8 mouse cellular contexts compared by ENCODE assay signal in the genomic region with DNA sequence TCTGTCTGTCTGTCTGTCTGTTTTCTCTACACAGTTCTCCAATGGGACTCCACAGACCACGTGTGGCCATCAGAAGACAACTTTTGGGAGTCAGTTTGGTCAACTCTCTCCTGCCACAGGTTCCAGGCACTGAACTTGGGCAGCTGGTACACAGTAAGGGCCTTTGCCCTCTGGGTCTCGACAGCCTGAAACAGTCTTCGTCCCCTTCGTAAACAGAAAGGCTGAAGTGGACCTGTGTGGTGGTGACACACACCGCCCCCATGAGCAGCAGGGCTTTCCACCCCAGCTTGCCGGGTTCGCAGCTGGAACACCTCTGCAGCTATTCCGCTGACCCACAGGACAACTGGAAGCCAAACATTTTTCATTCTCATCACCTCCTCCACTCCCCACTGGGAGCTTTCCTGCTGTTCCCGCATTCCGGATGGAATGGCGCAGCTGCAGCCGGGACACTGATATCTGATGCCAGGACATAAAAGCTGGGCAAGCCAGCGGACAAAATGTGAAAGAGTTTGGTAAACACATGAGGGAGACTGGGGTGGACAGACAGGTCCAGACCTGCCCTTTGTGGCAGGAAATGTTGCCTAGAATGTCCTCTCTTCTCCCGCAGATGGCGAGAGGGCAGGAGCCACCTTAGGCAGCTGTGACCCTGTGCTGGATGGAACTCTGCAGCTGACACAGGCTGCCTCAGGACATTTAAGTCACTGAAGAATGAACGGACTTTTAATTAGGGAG. TPM values are rescaled to one million over a fixed set of nuclear protein-coding genes. Genes with fewer than 3 reads are reported as not detected.
DNase-seq lines count a peak whose midpoint lies in the region; ATAC-seq and TF ChIP-seq lines count a peak whose summit lies in the region.

No protein-coding gene starts in this region.

- no peaks in the 10 kb centered on the region for H3K9me3 ChIP-seq in heart, embryonic 13.5 days
- H3K9me3 ChIP-seq in intestine, postnatal 0 days (ENCODE audit: control insufficient read depth), result no peaks in the 10 kb centered on the region

- H3K4me1 ChIP-seq in heart, embryonic 13.5 days, result peaks cover 34% of the 10 kb centered on the region
- H3K4me1 ChIP-seq in intestine, postnatal 0 days (replicated peaks; ENCODE audit: control insufficient read depth, insufficient read depth, low read length), result peaks cover 2% of the 10 kb centered on the region; the same call in 1 of the 2 replicates

- no peaks in the 10 kb centered on the region for H3K36me3 ChIP-seq in heart, embryonic 13.5 days
- H3K36me3 ChIP-seq in intestine, postnatal 0 days (ENCODE audit: control insufficient read depth, insufficient read depth), result no peaks in the 10 kb centered on the region

- H3K9ac ChIP-seq in heart, embryonic 13.5 days, result peak overlapping the region; percentile 47
- no peak overlapping the region for H3K9ac ChIP-seq in intestine, postnatal 0 days (ENCODE audit: low read depth, low read length)

- DNase-seq in heart, postnatal 36 days, result no peak
- DNase-seq in urinary bladder, postnatal 14 days (ENCODE audit: low spot score), result peak; percentile 56
- no peak for DNase-seq in urinary bladder, postnatal 25 days (ENCODE audit: low spot score)
- no peak for DNase-seq in ovary, postnatal 36 days (ENCODE audit: low spot score)
- no peak for DNase-seq in natural killer cell, adult 2 months (ENCODE audit: low spot score in 2 of 2)
- DNase-seq in cerebellum, adult 11 months, result no peak

- no peak overlapping the region for H3K4me3 ChIP-seq in heart, embryonic 13.5 days
- H3K4me3 ChIP-seq in intestine, postnatal 0 days (ENCODE audit: low read depth, low read length), result no peak overlapping the region

- peak overlapping the region; percentile 50 for H3K4me2 ChIP-seq in heart, embryonic 13.5 days
- H3K4me2 ChIP-seq in intestine, postnatal 0 days (replicated peaks; ENCODE audit: low read depth), result no peak overlapping the region

- H3K27me3 ChIP-seq in heart, embryonic 13.5 days (replicated peaks), result peaks cover 8% of the 10 kb centered on the region
- no peaks in the 10 kb centered on the region for H3K27me3 ChIP-seq in intestine, postnatal 0 days (replicated peaks; ENCODE audit: control insufficient read depth, insufficient read depth, low read length)

- intact Hi-C loops in heart, postnatal 36 days (cut with DNase I), result no loop called here

- no peak for ATAC-seq in heart, embryonic 13.5 days (ENCODE audit: extremely low read depth, insufficient number of reproducible peaks, low FRiP score, low TSS enrichment)
- ATAC-seq in intestine, postnatal 0 days, result no peak

- TF ChIP-seq CTCF in intestine, postnatal 0 days (IDR thresholded peaks at IDR 0.05; ENCODE audit: low read depth), result no peak

- no peak overlapping the region for H3K27ac ChIP-seq in heart, embryonic 13.5 days (replicated peaks)
- peak overlapping the region; percentile 28; the same call in 1 of the 2 replicates for H3K27ac ChIP-seq in intestine, postnatal 0 days (ENCODE audit: low read depth, low read length)

- WGBS in heart, embryonic 13.5 days, result 13% methylated on average over 16 of the region's 16 CpGs
- 50% methylated on average over 16 of the region's 16 CpGs for WGBS in intestine, postnatal 0 days

RNA-seq across cellular contexts. Expression of a gene that starts 51.4 kb away (rescaled TPM):
- 19.6 and 20.9 TPM in 2 replicates for polyA plus RNA-seq in heart, embryonic 13.5 days (2015; fragmentation: Nextera tagmentation; extraction: Ambion mirVana)
- total RNA-seq in heart, postnatal 36 days (2021), result 1 to 10 TPM; 5.1 to 8.5 TPM
- polyA plus RNA-seq in intestine, postnatal 0 days (2015; fragmentation: Nextera tagmentation; extraction: Ambion mirVana), result 2.9 and 3.1 TPM in 2 replicates
